Mouse (Mus musculus) liver, embryonic 14.5 days (tissue): ENCODE measurements around the gene Celsr1.

Source experiments
- CTCF ChIP-seq: IDR thresholded peaks from 2 replicates; pipeline ENCODE4 v1.5.1; 2016; ENCODE audit warnings: antibody characterized with exemption, low read depth, control low read depth
- EP300 ChIP-seq: IDR thresholded peaks from 2 replicates; pipeline ENCODE4 v1.6.1; 2016; ENCODE audit warnings: antibody characterized with exemption, low read depth

- TF ChIP-seq CTCF (no peak), EP300 (no peak)
These were observed 84.0 kb downstream of the Celsr1 start for GRCm38 (mm10) chr15:85949421-85950164.
